8 mouse cellular contexts compared by ENCODE assay signal in the genomic region with DNA sequence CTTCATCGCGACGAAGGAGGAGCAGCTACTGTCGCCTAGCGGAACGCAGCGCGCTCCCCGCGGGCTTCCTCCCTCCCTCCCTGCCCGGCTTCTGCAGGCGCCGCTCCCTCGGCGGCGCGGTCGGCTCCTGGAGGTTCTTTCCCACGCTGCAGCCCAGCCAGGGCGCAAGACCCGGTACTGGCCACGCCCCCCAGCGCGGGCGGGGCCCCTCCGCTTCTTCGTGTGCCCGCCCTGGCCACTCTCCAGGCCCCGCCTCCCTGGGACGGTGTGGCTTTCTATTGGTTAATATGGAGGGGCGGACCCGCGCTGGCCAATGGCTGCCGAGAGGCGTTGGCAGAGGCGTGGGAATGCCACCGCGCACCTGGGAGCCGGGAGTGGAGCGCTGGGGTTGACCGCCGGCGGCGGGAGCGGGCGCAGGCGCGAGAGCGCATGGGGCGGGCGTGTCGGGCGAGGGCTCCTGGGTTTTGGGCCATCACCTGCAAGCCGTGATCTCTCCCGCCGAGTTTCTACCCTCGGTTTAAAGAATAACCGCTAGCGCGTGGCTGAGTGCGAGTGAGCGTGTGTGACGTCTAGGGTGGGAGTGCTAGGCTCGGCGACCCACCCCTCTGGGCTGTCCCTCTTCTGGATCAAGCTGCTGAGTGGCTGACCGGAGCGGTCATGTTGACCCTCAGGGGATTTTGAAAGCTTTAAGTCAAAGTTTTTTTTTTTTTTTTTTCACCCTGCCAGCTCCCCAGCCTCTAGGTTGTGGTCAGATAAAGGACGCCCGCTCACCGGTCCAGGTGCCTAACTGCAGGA. TPM values are rescaled to one million over a fixed set of nuclear protein-coding genes. Genes with fewer than 3 reads are reported as not detected.
A peak's percentile ranks its signal among the peaks of the same experiment; 100 is the strongest.
DNase-seq lines count a peak whose midpoint lies in the region; ATAC-seq lines count a peak whose summit lies in the region.

A gene (minus strand): TSS at position 159 of the 795 bp plus-strand sequence.

- WGBS in hindbrain, embryonic 14.5 days: under 1% methylated on average over 68 of the region's 70 CpGs

- H3K4me3 ChIP-seq in hindbrain, embryonic 14.5 days (replicated peaks; ENCODE audit: low read length): peak within 1 kb of the TSS; percentile 62

- peaks cover 61% of the 10 kb centered on the region for H3K27me3 ChIP-seq in hindbrain, embryonic 14.5 days (ENCODE audit: control insufficient read depth, insufficient read depth, low read length)

- peak within 1 kb of the TSS; percentile 63; the same call in 1 of the 2 replicates for H3K27ac ChIP-seq in hindbrain, embryonic 14.5 days

- H3K4me2 ChIP-seq in hindbrain, embryonic 14.5 days (replicated peaks): peak within 1 kb of the TSS; percentile 89

- ATAC-seq in hindbrain, embryonic 14.5 days (ENCODE audit: low FRiP score): peak; percentile 100

- peak; percentile 86 for DNase-seq in WW6 (ENCODE audit: low read depth, low spot score)
- peak; percentile 97 to 99 for DNase-seq in cerebellum, postnatal 4 days (ENCODE audit: low spot score in 2 of 2)
- peak; percentile 97 to 98 for DNase-seq in frontal cortex, postnatal 36 days (ENCODE audit: low spot score in 2 of 2)
- DNase-seq in hindbrain, embryonic 14.5 days (ENCODE audit: low spot score): peak; percentile 96
- peak; percentile 98 to 99 for DNase-seq in layer of hippocampus, postnatal 36 days
- peak; percentile 97 for DNase-seq in lung, postnatal 25 days (ENCODE audit: low spot score)
- peak; percentile 96 for DNase-seq in retina, adult 2 months (ENCODE audit: low read depth, low spot score)
- DNase-seq in thymus, postnatal 25 days: peak; percentile 96

- peaks cover 22% of the 10 kb centered on the region for H3K4me1 ChIP-seq in hindbrain, embryonic 14.5 days (replicated peaks; ENCODE audit: control insufficient read depth, insufficient read depth, low read length)

- H3K9me3 ChIP-seq in hindbrain, embryonic 14.5 days (ENCODE audit: control insufficient read depth, low read length): no peaks in the 10 kb centered on the region

- no peaks in the 10 kb centered on the region for H3K36me3 ChIP-seq in hindbrain, embryonic 14.5 days (replicated peaks; ENCODE audit: control insufficient read depth, insufficient read depth)

- peak within 1 kb of the TSS; percentile 59 for H3K9ac ChIP-seq in hindbrain, embryonic 14.5 days

RNA-seq across cellular contexts. Expression of the gene that starts here (rescaled TPM):
- polyA plus RNA-seq in hindbrain, embryonic 14.5 days (2014; fragmentation: Nextera tagmentation; extraction: Ambion mirVana): 5.3 and 5.6 TPM in 2 replicates
- 1 to 10 TPM; 5.4 to 8.0 TPM for total RNA-seq in layer of hippocampus, postnatal 36 days (2021)

Comparison
In these comparisons a context has a peak if more than half of its experiments do, and no peak if none do; other contexts are left out.
1. Peak in every context shown above with its lines: DNase-seq, ATAC-seq, H3K4me3 ChIP-seq and H3K27ac ChIP-seq.